Mouse (Mus musculus) retina, postnatal 1 day (tissue): ENCODE data around the gene Ntf3.

ENCODE experiments used
- DNase-seq: peaks from one replicate; pipeline ENCODE4 v3.0.0-alpha.2; 2012

The Ntf3 gene

DNA sequence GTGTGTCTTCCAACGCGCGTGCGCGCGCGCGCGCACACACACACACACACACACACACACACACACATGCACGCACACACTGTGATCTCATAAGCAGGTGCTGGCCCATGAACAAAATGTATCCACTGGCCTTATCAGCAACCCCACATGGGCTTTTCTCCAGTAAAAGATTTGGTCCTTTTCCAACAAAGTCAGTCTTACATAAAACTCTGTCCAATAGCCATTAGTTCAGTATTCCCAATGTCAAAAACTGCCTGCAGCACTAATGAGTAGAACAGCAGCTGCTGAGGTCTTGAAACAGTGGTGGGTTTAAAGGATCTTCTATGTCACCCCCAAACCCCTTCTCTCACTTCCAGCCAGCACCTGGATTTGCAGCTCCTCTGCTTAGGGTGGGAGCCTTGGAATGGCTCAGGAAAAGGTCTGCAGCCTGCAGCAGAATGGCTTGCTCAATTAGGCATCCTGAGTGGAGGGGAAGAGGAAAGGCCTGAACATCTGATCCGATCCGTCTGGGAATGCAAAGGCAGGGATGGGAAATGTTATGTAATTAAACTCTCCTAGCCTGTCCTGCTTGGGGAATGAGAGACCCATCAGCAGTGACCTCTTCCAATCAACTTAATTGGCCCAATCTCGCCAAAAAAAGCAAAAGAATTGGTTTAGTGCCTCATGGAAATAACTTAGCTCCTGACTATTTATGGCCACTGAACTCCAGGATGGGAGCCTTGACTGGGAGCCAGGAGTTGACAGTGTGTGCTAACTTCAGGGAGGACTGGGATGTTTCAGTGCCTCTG is 7.2 kb downstream of the Ntf3 start:
- no peak for DNase-seq

DNA sequence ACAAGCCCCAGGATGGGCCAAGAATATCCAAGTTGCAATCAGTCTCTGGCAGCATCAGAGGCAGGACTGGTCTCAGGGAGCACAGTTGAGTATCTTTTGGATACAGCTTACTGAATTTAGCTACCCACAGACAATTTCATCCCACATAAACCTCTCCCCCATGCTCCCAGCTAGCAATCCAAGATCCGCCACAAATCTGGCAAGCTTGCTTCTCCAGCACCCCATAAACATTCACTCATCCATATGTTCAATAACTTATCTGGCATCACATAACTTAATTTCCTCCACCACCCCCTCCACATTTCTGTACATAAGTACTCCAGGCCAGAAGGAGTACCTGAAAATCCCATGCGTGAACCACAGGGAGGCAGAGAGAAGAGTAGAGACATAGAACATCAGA is 10.8 kb downstream of the Ntf3 start:
- DNase-seq = no peak

DNA sequence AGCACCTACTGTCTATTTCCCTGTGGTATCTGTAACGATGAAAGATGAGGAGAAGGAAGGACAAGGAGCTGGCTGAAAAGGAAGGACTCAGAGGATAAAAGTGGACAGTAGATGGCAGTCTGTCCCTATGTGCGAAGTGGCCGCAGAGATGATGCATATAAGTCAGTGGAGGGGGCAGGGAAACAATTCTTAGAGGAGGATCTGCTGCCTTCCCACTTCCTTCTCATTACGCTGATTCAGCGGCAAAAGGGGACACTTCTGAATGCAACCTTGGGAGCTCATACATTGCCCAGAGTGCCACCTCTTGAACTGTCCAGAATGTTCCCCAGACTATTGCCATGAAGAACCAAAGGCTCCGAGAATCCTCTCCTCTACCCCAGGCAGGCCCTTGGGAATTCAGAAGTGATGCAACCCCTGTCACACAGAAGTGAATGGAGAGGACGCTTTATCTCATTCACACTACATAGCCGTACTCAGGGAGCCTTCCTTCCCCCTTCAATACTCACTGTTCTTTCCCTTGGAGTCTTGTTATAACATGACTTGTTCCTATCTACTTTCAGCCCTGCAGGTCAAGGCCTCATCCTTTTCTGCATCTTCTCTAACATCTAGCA is 12.2 kb downstream of the Ntf3 start:
- DNase-seq = peak; percentile 71

DNA sequence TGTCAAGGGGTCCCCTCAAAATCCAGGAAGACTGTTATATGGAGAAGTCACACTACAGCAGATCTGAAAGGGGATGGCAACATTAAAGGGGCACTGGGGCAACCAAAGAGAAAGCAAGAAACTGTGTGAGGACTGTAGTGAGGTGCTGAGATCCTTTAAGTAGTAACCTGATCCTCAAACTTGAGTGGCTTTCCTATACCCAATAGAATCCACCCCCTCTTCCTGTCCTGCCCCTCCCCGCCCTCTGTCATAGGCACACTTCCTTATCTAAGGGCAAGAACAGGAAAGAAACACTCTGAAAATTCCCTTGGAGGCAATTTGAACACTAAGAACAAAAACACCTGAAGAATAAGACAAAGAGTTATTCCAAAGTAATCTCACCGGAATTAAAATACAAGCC is 13.6 kb downstream of the Ntf3 start:
- DNase-seq = no peak

DNA sequence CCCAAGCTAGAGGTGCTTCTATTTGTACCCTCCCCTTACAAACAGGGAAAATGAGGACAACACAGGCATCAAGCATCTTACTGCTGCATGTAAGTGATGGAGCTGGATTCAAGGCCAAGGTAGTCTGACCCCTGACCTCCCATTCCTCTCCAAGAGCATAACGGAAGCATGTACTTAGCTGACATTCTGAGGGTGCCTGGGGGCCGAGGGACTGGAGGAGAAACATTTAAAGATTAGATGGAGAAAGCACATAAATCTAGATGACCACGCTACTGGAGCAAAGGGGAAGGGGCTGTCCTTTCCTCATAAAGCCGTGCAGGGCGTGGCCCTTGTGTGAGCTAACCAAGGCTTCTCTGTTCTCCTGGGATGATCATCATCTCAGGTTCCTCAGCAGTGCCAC is 23.1 kb downstream of the Ntf3 start:
- no peak for DNase-seq

DNA sequence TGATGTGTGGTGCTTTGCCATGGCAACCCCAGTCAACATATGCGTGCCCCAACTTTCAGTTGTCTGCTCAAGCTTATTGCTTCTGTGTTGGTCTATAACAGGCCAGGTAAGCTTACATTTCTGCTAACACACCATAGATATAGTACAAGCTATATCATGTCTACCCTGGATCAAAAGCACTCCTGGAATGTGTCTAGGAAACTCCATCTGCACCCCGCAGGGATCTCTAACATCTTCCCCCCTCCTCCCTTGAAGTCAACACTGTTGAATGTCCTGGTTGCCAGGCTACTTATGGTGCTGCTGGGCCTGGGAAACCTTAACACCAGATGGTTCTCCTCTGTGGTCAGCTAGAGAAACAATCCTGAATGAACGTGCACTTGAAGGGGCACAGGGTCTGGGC is 24.0 kb downstream of the Ntf3 start:
- DNase-seq = no peak

DNA sequence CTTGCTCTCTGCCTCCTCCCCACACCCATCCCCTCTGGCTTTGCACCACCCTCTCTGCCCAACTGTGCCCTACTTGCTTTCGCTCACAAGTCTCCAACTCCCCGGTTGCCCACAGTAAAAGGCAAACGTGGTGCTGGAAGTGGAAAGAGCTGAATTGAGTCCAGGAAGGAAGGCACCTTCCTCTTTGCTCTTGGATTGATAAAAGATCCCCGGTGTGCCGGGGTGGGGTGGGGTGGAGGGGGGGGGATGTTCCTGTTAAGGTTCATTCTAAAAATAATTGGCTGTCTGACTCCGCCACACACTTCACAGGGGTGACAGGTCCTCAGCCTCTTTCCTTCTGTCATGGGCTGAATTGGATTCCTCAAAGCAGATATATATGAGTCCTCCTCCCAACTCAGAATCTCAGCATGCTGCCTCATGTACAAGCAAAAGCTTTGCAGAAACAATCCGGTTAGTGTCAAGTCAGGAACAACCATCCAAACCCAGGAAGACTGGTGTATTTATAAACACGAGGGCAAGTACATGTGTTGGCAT is 24.6 kb downstream of the Ntf3 start:
- no peak for DNase-seq

DNA sequence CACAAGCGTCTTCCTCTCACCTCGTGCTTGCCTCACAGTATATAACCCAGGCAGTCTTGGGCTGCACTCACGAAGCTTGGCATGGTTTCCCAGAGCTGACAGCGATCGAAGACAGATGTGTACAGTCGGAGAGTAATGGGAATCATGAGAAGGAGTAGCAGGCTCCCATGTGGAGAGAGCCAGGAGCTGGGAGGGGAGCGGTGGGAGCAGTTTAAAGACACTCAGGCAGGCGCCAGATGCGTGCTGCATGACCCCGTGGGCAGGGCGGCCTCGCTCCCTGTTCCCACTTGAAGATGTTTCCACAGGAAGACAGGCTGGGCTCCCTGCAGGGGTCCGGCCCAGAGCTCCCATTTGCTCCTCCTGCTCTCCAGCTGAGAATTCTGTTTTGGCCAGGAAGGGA is 25.2 kb downstream of the Ntf3 start:
- no peak for DNase-seq

DNA sequence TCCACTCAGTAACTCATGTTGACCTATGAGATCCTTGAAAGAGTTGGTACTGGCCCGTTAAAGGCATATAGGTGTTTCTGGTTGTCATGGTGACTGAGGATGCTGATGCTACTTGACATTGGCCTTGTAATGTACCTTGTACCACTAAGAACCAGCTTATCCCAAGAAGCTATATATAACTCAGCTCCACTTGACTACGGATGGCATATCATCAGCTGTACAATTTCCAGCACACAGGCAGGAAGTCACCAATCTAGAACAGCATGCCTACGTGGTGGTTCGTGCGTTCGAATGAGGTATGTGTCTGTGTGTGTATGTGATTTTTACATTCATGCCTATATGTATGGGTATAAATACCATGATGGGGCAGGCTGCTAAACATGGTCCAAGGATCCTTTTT is 25.7 kb downstream of the Ntf3 start:
- DNase-seq = no peak

DNA sequence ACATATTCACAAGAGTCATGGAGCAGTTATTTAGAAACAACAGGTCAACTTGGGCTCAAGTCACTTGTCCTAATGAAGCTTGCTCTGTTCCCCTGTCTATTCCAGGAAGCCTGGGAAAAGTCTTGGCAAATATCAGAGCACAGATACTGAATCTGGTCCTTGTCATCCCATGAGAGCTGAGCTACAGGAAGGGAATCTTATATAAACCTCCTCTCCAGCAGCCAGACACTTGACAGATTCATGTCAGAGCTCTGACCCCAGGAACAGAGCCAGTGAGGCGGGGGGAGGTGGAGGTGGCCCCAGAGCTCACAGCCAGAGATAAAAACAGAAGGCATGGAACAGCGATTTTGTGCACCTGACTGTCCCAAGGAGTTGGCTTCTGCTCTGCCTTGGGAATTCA is 26.3 kb downstream of the Ntf3 start:
- DNase-seq = no peak

DNA sequence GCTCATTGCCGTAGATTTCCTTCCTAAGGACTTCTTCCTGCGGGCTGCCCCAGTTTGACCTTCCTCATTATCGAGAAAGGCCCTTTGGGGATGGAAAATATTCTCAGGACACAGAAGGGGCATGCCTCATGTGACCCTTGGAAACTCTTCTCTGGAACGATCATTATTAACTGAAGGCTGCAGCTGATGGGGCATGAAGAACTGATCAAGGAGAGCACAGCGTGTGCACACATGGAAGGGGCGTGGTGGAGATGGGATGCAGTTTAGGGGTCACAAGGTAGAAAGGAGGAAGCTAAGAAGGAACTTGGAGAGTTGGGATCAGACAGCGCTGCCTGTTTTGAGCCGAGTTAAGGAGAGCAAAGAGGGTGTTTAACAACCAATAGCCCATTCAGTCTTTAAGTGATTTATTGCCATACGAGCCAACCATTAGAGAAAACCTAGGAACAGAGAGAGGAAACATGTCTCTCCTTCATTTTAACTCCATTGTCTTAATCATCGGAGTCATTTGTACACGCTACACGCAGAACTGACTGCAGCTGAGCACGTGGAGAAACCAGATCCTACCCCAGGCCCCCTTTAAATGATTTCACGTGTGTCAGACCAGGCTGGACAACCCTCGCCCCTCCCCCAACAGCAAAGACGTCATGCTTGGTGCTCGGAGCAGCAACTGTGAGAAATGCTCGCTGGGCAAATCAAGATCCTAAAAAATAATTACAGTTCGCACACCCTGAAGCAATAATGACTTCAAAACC is 32.4 kb downstream of the Ntf3 start:
- DNase-seq = no peak

DNA sequence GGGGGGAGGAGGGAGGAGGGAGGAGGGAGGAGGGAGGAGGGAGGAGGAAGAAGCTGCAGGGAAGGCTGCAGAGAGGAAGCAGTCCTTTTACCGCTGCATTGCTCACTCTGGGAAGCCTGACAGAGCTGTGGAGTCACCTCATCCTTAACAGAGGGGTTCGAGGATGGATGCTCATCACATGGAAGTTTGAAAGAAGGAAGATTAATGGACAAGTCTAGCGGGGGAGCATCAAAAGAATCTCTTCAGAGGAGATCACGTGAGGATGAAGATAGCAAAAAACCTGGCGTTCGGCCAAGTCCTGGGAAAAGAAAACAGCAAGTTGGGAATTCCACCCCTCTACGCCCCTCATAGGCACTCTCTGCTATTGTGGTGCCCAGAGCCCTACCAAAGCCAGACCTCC is 38.5 kb downstream of the Ntf3 start:
- DNase-seq = peak; percentile 22

DNA sequence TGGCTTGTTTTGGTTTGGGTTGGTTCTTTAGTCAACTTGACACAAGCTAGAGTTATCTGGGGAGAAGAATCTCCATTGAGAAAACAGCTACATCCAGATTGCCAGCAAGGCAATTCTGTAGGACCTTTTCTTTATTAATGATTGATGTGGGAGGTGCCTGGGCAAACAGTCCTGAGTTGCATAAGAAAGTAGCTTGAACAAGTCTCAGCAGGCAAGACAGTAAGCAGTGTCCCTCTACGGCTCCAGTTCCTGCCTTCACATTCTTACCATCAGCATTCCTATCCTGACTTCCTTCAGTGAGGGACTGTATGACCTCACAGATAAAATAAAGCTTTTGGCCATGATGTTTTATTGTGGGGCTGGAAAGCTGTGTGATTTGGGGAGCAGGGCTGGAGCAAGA is 48.5 kb downstream of the Ntf3 start:
- no peak for DNase-seq

DNA sequence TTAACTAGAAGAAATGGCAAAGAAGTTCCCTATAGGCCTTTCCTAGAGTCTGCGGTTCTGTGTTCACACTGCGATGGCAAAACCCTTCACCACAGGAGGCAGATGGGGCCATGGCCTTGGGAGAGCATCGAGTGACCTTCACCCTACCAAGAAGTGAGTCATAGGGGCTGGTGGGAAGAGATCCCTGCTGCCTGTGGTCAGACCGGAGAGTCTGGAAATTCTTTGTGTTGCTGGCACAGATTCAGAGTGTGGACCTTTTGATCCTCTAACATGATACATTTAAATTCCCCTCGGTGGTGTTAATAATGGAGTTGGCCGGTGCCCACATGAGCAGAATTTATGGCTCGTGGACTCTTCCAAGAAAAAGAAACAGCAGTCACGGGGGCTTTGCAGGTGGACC is 49.5 kb downstream of the Ntf3 start:
- DNase-seq = no peak

DNA sequence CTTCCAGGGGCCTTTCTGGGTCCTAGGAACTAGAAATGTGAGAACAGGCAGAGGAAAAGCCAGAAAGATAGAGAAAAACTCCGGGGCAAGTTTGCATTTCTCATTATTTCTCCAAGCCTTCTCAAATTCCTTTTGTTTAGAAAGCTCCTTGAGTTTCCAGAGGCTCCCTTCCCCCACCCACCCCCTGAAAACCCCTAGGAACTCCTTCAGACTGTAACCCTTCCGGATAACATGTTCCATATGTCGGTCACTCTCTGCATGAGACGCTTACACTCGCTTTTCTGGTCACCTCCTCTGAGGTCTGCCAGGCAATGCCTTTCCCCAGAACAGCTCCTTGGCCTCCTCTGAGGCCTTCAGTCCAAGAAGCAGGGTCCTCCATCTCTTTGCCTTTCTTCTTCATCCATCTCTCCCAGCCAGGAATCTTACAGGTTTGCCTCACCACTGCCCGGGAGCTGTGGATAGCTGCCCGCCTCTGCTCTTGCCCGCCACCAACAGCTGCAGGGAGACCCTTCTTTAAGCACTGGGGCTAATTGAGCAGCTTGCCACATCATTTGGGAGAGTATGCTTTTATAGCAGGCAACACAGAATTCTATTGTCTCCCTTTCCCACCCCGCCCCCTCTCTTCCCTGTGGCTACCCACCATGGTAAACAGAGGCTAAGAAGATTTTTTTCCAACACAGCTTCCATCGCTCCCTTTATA is 51.6 kb downstream of the Ntf3 start:
- peak; percentile 24 for DNase-seq

DNA sequence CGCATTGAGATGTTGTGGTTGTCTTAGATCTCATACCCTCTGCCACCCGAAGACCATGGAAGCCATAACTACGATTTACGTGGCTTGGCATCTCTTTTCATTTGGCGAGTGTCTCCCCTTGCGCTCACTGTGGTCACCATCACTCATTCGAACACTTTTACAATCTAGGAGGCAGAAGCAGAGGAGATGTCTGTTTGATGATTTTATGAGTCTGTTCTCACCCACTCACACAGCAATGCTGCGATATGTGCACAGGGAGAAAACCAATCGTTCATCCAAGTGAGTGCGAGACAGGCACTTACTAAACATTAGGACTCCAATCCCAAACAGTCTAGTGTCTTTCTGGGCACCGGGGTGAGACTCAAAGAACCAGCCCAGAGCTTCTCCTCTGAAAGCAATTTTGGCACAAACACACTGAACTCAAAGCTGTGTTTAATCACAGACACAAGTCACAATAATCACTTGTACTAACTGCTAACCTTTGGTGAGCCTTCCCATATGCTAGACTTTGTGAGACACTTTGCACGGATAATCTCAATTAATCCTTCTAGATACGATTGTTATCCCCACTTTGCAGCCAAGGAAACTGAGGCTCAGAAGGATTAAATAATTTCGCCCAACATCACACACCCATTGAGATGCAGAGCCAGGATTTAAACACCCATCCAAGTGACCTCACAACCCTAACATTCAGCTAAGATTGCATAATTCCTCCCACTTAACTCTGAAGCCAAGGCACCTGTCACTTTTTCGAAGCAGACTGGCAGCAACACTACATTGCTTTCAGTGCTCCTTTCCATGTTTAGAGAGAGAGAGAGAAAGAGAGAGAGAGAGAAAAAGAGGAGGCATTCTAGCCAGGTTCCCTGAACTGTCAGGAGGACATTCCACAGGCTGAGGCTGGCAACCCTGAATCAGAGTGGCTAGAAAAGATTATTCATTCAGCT is 55.5 kb downstream of the Ntf3 start:
- DNase-seq = no peak

DNA sequence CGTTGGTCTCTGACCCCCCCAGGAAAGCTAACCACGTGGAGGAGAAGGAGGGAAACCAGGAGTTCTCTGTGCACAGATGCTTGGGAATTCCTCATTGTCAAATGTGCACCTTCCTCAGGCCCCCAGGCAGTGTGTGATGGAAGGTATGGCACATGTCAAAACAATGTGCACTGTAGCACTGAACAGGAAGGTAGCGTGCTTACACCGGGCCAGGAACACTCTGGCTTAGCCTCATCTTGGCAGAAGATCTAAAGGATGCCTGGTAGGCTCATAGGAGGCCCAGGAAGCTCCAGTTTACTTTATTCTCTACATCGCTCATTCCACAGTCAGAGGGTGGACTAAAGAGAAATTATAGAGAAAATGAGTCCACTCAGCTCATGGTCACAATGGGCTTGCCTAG is 57.5 kb downstream of the Ntf3 start:
- DNase-seq = no peak

DNA sequence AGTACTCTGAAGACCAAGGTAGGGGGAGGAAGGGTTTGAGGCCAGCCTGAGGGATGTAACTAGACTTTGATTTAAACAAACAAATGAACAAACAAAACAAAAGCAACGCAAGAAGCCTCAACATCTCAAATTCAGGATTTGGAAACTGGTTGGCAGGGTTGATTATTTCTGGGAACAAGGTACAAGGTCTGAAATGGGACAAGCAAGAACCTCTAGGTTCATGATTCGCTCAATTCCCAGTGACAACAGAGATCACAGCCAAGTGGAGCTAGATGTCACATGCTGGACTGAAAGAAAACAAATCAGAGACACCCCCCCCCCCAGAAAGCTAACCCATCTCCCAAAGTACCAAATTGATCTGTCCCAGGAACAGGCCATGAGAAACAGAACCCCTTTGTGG is 57.9 kb downstream of the Ntf3 start:
- DNase-seq = no peak

DNA sequence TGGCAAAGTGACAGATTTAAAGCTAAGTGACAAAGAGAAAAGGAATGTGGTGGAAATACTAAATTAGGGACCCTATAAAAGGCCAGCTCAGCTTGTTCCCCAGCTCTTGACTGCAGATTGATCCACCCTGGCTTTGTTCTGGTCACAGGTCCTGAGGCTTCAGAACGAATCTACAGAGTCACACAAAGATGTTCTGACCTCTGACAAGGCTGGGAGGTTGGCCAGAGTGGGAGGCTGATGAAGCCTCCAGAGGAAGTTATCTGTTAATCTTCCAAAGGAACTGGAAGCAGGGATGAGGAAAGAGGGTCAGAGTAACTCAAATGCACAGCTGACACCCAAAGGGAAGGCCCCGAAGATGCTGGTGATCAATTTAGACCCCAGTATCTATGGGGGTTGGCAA is 59.3 kb downstream of the Ntf3 start:
- no peak for DNase-seq

DNA sequence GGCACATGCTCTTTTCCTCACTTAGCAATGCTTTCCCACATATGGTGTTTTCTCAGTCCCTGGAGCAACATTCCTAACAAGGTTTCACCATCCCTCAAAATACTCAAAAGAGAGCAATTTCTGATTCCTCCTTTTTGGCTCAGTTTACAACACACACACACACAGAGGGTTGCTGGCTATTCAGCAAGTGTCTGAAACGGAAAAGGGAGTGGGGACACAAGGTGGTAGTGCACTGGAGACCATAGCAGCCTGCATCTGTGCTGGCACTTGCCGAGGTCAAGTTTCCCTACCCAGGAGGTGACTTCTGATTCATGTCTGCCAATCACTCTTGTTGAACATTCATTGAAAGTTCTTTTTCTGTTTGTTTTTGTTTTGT is 59.9 kb downstream of the Ntf3 start:
- no peak for DNase-seq

DNA sequence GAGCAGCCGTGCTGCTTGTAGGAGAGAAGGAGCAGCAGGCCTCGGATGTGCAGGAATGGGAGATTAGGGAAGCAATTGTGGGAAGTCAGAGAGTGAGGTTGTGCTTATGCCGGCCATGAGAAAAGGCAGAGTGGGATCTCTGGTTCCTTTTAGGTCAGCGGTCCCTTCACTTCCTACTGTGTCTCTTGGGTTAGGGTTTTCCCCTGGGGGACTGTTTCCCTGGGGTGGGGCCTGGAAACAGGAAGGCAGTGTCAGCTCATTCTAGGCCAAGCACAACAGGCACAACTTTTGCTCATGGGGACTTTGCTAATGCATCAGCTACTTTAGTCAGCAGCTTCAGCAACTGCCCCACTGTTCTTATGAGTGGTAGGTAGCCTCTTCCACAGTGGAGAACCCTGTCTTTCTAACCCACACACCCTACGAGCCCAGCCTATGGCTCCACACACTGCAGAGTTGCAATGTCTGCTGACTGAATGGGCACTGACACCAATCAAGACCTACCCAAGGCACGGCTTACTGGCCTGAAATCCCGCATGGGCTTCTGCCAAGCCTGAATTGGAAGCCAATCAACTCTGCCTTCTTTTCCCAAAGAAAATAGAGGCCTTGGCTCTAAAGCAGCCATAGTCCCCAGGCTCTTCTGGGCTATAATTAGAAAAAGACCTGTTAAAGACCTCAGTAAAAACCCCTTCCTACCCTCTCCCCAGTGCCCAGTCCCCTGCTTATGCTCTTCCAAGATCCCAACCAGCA is 60.5 kb downstream of the Ntf3 start:
- no peak for DNase-seq
